Mouse (Mus musculus) forebrain, embryonic 10.5 days (tissue): ENCODE measurements around the gene Tmem9b. TPM values are rescaled to one million over a fixed set of nuclear protein-coding genes. Genes with fewer than 3 reads are reported as not detected.
A peak's percentile ranks its signal among the peaks of the same experiment; 100 is the strongest.

Experiments
- DNase-seq: peaks from one replicate; pipeline ENCODE4 v3.0.0-alpha.2; 2017; ENCODE audit warnings: low spot score; ENCODE audit errors: extremely low spot score
- H3K27ac ChIP-seq: fragments of 300-500 bp; sonication (generic); 2 replicates; pipeline ENCODE4 v1.5.1; 2016; ENCODE audit warnings: mild to moderate bottlenecking
- H3K27me3 ChIP-seq: fragments of 300-500 bp; sonication (generic); 2 replicates; pipeline ENCODE4 v1.6.1; 2016; ENCODE audit warnings: mild to moderate bottlenecking; ENCODE audit not compliant: poor library complexity, severe bottlenecking
- H3K36me3 ChIP-seq: fragments of 300-500 bp; sonication (generic); replicated peaks from 2 replicates; pipeline ENCODE4 v1.6.1; 2016; ENCODE audit warnings: mild to moderate bottlenecking, moderate library complexity
- H3K4me1 ChIP-seq: fragments of 300-500 bp; sonication (generic); 2 replicates; pipeline ENCODE4 v1.6.1; 2016
- H3K4me3 ChIP-seq: fragments of 300-500 bp; sonication (generic); 2 replicates; pipeline ENCODE4 v1.5.1; 2016; ENCODE audit warnings: mild to moderate bottlenecking, moderate library complexity
- H3K9me3 ChIP-seq: fragments of 300-500 bp; sonication (generic); 2 replicates; pipeline ENCODE4 v1.6.1; 2016; ENCODE audit warnings: mild to moderate bottlenecking, moderate library complexity
- WGBS: fragments of 180-500 bp; shearing (Covaris S2); methylation state at CpG from one replicate; pipeline ENCODE4 v1.1.7; 2016; 5-methylcytosine and 5-hydroxymethylcytosine counted together
- polyA plus RNA-seq: library from polyadenylated mRNA; unstranded; fragments of >200 nt; fragmentation: Nextera tagmentation; extraction: Ambion mirVana; gene quantifications from 2 replicates; pipeline ENCODE4 v1.2.1, GENCODE M21; 2016

The Tmem9b gene
- polyA plus RNA-seq, 1 experiment from 2014 or later, result 31.1 TPM

- Histone ChIP-seq H3K27ac (no peak overlapping the region), H3K4me3 (no peak overlapping the region), H3K4me1 (no peaks in the 10 kb centered on the region), H3K27me3 (no peaks in the 10 kb centered on the region), H3K36me3 (no peaks in the 10 kb centered on the region), H3K9me3 (peaks cover 5% of the 10 kb centered on the region; the same call in 1 of the 2 replicates)
- DNase-seq, result no peak
- WGBS, result 95% methylated on average over 8 of the region's 8 CpGs
These were observed 29.6 kb downstream of the Tmem9b start for GRCm38 (mm10) chr7:109723114-109723513.

- H3K27ac ChIP-seq, result no peak overlapping the region
- peaks cover 5% of the 10 kb centered on the region; the same call in 1 of the 2 replicates for H3K9me3 ChIP-seq
- no peaks in the 10 kb centered on the region for H3K27me3 ChIP-seq
- H3K36me3 ChIP-seq, result no peaks in the 10 kb centered on the region
- WGBS, result 96% methylated on average over 2 of the region's 2 CpGs
- no peak overlapping the region for H3K4me3 ChIP-seq
- DNase-seq, result no peak
- no peaks in the 10 kb centered on the region for H3K4me1 ChIP-seq
These were observed 30.1 kb downstream of the Tmem9b start for GRCm38 (mm10) chr7:109722618-109723017.

- no peak overlapping the region for H3K4me3 ChIP-seq
- no peak for DNase-seq
- H3K9me3 ChIP-seq, result peaks cover 5% of the 10 kb centered on the region; the same call in 1 of the 2 replicates
- no peaks in the 10 kb centered on the region for H3K36me3 ChIP-seq
- WGBS, result 68% methylated on average over 9 of the region's 9 CpGs
- no peak overlapping the region for H3K27ac ChIP-seq
- H3K4me1 ChIP-seq, result no peaks in the 10 kb centered on the region
- H3K27me3 ChIP-seq, result no peaks in the 10 kb centered on the region
These were observed 33.4 kb downstream of the Tmem9b start for GRCm38 (mm10) chr7:109719286-109719685.

GRCm38 (mm10) chr7:109713434-109713982 lies 39.2 kb downstream of the Tmem9b start:
- Histone ChIP-seq H3K27me3 (no peaks in the 10 kb centered on the region), H3K36me3 (peaks cover 47% of the 10 kb centered on the region), H3K27ac (no peak overlapping the region), H3K4me3 (no peak overlapping the region), H3K9me3 (no peaks in the 10 kb centered on the region), H3K4me1 (no peaks in the 10 kb centered on the region)
- WGBS, result 95% methylated on average over 2 of the region's 2 CpGs
- DNase-seq, result no peak

- Histone ChIP-seq H3K27ac (no peak overlapping the region), H3K9me3 (no peaks in the 10 kb centered on the region), H3K4me1 (no peaks in the 10 kb centered on the region), H3K27me3 (no peaks in the 10 kb centered on the region), H3K4me3 (no peak overlapping the region), H3K36me3 (peaks cover 58% of the 10 kb centered on the region)
- DNase-seq, result no peak
- 94% methylated on average over 7 of the region's 7 CpGs for WGBS
These were observed 40.5 kb downstream of the Tmem9b start for GRCm38 (mm10) chr7:109712198-109712597.

GRCm38 (mm10) chr7:109710069-109710468 lies 42.6 kb downstream of the Tmem9b start:
- no peak for DNase-seq
- H3K4me1 ChIP-seq, result peaks cover 7% of the 10 kb centered on the region
- no peaks in the 10 kb centered on the region for H3K27me3 ChIP-seq
- WGBS, result 91% methylated on average over 1 of the region's 1 CpGs
- H3K36me3 ChIP-seq, result peaks cover 58% of the 10 kb centered on the region
- no peak overlapping the region for H3K27ac ChIP-seq
- no peak overlapping the region for H3K4me3 ChIP-seq
- no peaks in the 10 kb centered on the region for H3K9me3 ChIP-seq

- Histone ChIP-seq H3K4me1 (peaks cover 18% of the 10 kb centered on the region), H3K9me3 (no peaks in the 10 kb centered on the region), H3K27ac (no peak overlapping the region), H3K4me3 (no peak overlapping the region), H3K27me3 (no peaks in the 10 kb centered on the region), H3K36me3 (peaks cover 58% of the 10 kb centered on the region)
- 79% methylated on average over 3 of the region's 3 CpGs for WGBS
- no peak for DNase-seq
These were observed 43.7 kb downstream of the Tmem9b start for GRCm38 (mm10) chr7:109708961-109709382.

- Histone ChIP-seq H3K27ac (no peak overlapping the region), H3K27me3 (peaks cover 11% of the 10 kb centered on the region), H3K4me1 (peaks cover 30% of the 10 kb centered on the region), H3K9me3 (no peaks in the 10 kb centered on the region), H3K4me3 (no peak overlapping the region), H3K36me3 (peaks cover 47% of the 10 kb centered on the region)
- no peak for DNase-seq
- 70% methylated on average over 4 of the region's 4 CpGs for WGBS
These were observed 45.5 kb downstream of the Tmem9b start for GRCm38 (mm10) chr7:109707023-109707785.

- Histone ChIP-seq H3K4me3 (peak overlapping the region; percentile 73), H3K27me3 (peaks cover 11% of the 10 kb centered on the region), H3K36me3 (peaks cover 21% of the 10 kb centered on the region), H3K9me3 (no peaks in the 10 kb centered on the region), H3K4me1 (peaks cover 30% of the 10 kb centered on the region), H3K27ac (peak overlapping the region; percentile 93)
- 73% methylated on average over 3 of the region's 3 CpGs for WGBS
- no peak for DNase-seq
These were observed 48.2 kb downstream of the Tmem9b start for GRCm38 (mm10) chr7:109704461-109704860.

- WGBS, result 1% methylated on average over 17 of the region's 17 CpGs
- Histone ChIP-seq H3K27ac (peak overlapping the region; percentile 93), H3K9me3 (no peaks in the 10 kb centered on the region), H3K4me1 (peaks cover 30% of the 10 kb centered on the region), H3K36me3 (peaks cover 16% of the 10 kb centered on the region), H3K27me3 (peaks cover 11% of the 10 kb centered on the region), H3K4me3 (peak overlapping the region; percentile 73)
- DNase-seq, result no peak
These were observed 48.7 kb downstream of the Tmem9b start for GRCm38 (mm10) chr7:109704016-109704377.

- Histone ChIP-seq H3K4me3 (peak within 1 kb of the TSS; percentile 73), H3K27me3 (peaks cover 11% of the 10 kb centered on the region), H3K36me3 (peaks cover 11% of the 10 kb centered on the region), H3K9me3 (no peaks in the 10 kb centered on the region), H3K4me1 (peaks cover 30% of the 10 kb centered on the region), H3K27ac (peak within 1 kb of the TSS; percentile 93)
- DNase-seq, result peak; percentile 98
- under 1% methylated on average over 61 of the region's 61 CpGs for WGBS
These were observed 49.3 kb downstream of the Tmem9b start, which contains the start of the genes St5 and Akip1 for GRCm38 (mm10) chr7:109703190-109704015. Gene St5 (minus strand): TSS chr7:109703605. Gene Akip1 (plus strand): TSS chr7:109703690.

- Histone ChIP-seq H3K36me3 (peaks cover 4% of the 10 kb centered on the region), H3K4me1 (peaks cover 30% of the 10 kb centered on the region), H3K9me3 (no peaks in the 10 kb centered on the region), H3K27ac (no peak overlapping the region), H3K4me3 (peak overlapping the region; percentile 73), H3K27me3 (peaks cover 11% of the 10 kb centered on the region)
- no peak for DNase-seq
- 39% methylated on average over 4 of the region's 4 CpGs for WGBS
These were observed 50.0 kb downstream of the Tmem9b start for GRCm38 (mm10) chr7:109702721-109703120.
